Mouse (Mus musculus) CD4-positive naive resting alpha-beta T cell, adult 76 days (primary cell): ENCODE measurements around the gene Sidt2. TPM values are rescaled to one million over a fixed set of nuclear protein-coding genes. Genes with fewer than 3 reads are reported as not detected.

ENCODE experiments used
- total RNA-seq: library from RNA; stranded (reverse); gene quantifications from one replicate; pipeline ENCODE4 v1.2.4, GENCODE M21; 2023

Sidt2 gene
- 427 TPM for total RNA-seq

DNA sequence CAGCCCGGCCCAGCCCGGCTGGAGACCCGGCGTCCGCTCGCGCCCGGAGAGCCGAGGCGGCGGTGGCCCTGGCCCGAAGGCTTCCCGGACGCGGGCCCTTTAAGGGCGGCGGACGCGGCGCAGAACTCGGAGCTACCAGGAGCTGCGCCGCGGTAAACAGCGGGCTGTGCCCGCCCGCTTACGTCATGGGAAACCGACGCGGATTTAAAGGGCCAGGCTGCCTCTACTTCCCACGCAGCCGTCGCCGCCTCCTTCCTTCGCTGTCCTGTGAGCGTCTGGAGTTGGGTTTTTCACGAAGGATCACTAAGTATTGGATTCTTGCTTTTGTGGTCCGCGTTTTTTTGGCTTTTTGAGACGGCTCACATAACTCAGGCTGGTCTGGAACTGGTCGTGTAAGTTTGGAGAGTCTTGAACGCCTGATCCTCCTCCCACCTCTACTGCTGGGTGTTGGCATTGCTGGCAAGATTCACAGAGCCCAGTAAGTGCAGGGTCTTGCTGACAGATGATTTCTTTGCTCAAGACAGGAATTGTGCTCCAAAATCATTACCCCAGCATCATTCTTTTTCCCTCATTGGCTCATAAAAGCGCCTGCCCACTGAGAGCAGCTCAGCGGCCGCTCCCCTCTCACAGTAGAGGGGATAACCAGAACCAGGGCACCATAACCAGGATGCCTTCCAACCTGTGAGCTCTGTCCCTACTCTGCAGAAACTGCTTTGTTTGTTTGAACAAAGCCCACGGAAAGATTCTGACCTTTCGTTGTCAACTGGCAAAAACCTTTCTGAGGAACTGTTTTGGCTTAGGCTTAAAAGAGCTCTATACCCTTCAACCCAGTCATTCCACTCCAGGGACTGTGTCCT, at the start of gene Sidt2:
TSS of gene Sidt2 (minus strand) at position 152 of the 857 bp plus-strand sequence.

DNA sequence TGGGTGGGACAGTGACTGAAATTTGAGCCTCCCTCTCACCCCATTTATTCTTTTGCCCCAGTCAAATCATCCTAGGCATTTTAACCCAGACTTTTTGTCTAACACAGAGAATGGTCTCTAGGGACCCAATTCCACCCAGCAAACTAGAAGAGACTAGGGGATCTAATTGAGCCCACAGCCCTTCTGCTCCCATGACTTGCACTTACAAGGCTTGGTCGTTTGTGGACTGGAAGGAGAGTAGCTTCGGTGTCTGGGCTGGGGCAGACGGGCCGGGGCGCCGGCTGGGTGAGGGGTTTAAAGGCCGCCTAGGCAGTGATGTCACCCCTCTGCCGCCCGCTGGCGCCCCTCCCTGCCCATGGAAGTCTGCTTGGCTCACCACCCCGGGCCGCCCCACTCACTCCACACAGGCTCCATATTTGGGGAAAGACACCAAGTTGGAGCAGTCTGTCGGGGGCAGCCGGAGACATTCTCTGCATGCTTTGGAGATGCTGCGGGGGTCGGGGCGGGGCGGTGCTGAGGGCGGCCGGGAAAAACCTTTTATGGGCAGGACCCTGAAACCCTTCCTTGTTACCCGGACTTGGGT, 19.3 kb downstream of the Sidt2 start, which contains the start of gene Tagln:
TSS of gene Tagln (minus strand) at position 431 of the 583 bp plus-strand sequence.

DNA sequence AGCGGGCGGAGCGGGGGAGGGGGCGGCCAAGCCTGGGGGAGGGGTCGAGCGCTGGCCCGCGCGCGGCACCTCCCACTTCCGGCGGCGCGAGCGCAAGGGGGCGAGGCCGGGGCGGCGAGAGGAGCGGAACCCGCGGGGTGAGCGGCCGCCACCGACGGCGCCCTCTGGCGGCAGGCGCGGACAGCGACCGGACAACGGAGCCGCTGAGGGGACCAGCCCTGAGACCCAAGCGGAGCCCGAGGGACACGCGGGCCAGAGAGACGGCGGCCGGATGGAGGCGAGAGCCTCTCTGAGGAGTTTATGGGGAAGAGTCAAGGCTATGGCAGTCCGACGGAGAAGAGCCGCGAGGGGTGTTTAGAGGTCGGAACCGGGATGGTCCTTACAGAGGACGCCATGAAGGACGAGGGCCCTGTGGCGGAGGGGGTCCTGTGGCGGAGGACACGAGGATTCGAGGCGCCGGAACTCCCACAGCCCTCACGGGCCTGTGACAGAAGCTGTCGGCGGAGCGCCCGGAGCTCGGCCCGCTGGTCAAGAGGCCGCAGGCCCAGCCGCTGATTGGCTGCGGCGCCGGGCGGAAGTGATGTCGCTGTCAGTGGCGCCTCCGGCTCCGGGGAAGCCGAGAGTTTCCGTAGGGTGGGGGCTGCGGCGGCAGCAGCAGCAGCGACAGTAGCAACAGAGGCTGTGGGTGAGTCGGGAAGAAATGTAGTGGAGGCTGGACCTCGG, 48.5 kb downstream of the Sidt2 start, which contains the start of the genes Pcsk7 and Rnf214:
TSS of gene Pcsk7 (plus strand) at position 143 of the 723 bp plus-strand sequence.
TSS of gene Rnf214 (minus strand) at position 557 of the 723 bp plus-strand sequence.

Other genes starting within 250 kb of the Sidt2 start
- 38.6 TPM for gene Cep164, start 126.6 kb downstream of the Sidt2 start, total RNA-seq
- gene Bace1, start 116.7 kb downstream of the Sidt2 start, total RNA-seq: 1.9 TPM
- 68.6 TPM for gene Pcsk7, start 48.8 kb downstream of the Sidt2 start, total RNA-seq
- 30.8 TPM for gene Rnf214, start 48.3 kb downstream of the Sidt2 start, total RNA-seq
- gene Tagln, start 19.2 kb downstream of the Sidt2 start, total RNA-seq: 5.1 TPM
- gene Pafah1b2, start 57.4 kb upstream of the Sidt2 start, total RNA-seq: 69.5 TPM
- 67.2 TPM for gene Sik3, start 57.6 kb upstream of the Sidt2 start, total RNA-seq